Mouse (Mus musculus): ENCODE results near the gene Krt80.
"Not testable (repeated sequence)": the region's sequence is repeated elsewhere in the genome, so short reads cannot be mapped to it uniquely, and the experiment has no call there.

Krt80 gene

DNA sequence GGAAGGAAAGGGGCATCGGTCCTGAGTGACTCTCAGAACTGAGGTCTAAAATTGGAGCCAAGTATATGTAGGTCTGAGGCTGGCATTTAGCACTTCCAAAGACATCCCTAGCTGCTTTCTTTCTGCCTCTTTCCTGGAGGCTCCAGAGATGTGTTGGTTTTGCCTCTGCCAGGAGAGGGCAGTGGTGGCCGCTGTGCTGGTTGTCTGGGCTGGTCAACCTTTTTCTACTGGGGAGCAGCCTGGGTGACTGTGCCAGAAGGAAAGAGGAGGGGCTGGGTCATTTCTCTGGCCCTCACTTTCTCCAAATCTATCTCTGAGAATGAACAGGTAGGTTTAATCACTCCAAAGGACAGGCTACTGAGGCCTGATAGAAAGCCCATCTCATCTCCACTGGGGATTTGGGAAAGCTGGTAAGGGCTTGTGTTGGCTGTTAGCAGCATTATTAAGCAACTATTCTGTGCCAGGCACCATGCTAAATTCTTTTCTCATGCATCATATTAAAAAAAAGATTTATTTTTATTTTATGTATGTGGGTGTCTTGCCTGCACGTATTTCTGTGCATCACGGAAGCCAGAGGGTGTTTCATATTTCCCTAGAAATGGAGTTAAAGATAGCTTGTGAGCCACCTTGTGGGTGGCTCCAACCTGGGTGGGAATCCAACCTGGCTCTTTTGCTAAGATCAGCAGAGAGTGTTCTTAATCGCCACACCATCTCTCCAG is 28.0 kb downstream of the Krt80 start:
- no peak for DNase-seq (ENCODE audit: low spot score)

DNA sequence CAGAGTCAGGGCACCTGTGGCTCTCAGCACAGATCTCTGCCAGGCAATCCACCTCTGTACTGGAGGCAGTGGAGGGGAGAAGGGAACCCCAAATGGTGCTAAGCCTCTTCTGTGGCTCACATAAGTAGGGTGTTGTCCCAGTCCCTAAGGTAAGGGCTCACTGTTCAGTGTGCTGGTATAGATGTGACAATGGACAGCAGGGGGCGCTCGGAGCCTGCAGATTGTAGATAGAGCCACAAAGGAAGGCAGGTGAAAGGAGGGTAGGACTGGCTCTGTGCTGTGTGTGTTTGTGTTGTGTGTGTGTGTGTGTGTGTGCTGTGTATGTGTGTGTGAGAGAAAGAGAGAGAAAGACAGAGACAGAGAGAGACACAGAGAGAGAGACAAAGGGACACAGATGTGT is 30.4 kb downstream of the Krt80 start:
- peak; percentile 94 for DNase-seq (ENCODE audit: low spot score)

DNA sequence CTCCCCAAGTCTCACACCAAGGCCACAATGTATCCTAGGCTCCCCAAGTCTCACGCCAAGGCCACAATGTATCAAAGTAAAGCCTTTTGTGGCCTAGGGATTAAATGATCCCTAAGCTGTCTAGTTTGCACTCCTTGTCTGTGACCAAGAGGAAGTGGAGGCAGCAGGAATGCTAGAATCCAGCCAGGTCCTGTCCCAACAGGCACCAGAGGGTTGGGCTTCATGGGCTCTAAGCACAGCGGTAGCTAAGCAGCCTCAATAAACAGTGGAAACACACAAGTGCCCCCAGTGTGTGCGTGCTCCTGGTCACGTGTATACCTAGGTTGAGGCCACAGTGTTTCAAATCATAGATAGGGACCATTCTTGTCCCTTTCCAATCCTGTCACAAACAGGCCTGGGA is 31.6 kb downstream of the Krt80 start:
- DNase-seq (ENCODE audit: low spot score) = no peak

DNA sequence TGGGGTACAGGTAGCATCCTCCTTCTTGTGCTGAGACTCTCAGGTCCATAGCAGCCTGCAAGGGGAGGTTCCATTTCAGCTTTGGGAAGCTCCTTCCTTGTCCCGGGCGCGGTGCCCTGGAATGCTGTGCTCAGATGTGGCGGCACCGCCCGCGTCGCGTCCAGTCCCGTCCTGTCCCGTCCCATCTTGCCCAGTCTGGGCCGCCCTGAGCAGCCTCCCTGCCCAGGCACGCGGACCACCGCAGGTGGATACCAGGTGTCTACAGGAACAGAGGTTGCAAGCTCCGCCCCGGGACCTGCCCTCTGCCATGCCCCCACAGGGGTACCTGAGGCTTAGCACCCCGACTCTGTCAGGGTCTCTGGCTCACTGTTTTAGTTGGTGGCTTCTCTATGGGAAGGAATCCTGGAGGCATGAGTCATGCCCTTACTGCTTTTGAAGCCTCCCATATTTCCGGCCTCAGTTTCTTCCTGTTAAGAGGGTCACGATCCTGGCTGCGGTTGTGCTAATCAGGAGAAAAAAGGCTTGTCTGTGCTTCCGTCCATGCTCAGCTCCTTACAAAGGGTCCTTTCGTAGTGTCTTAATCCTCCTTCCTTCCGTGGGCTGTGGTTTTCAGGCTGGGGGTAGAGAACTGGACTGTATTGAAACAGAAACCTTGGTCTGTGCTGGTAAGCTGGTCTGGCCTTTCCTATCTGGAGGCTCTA is 33.3 kb downstream of the Krt80 start:
- DNase-seq (ENCODE audit: low spot score) = no peak

DNA sequence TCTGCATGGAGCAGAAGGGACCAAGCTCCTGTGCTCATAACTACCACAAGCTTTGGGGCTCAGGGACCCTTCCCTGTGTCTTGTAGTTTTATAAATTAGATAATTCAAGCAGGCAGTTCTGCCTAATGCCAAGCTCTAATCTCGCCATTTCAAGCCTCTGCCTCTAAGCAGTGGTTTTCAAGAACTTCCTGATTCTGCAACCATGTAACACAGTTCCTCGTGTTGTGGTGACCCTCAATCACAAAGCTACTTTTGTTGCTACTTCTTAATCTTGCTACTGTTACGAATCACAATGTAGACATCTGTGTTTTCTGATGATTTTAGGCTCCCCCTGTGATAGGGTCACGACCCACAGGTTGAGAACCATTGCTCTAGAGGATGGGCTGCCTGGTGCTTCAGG is 36.3 kb downstream of the Krt80 start:
- DNase-seq (ENCODE audit: low spot score) = no peak

DNA sequence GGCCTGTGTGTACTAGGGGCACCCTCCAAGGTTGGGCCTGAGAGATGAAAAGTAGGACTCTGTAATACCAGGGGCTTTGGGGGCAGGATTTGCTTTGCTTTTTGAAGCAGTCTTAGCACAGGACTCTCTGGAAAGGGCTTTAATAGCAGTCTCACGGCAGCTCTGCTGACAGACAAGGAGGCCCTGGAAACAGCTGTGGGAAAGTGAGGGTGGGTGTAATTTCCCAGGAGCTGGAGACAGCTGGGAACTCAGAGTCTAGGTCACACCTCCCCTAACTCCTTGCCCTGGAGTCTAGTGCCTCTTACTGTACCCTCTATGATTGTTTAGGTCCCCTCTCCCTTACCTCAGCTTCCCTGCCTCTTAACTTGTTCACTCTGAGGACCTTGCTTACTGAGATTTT is 36.8 kb downstream of the Krt80 start:
- DNase-seq (ENCODE audit: low spot score) = no peak

DNA sequence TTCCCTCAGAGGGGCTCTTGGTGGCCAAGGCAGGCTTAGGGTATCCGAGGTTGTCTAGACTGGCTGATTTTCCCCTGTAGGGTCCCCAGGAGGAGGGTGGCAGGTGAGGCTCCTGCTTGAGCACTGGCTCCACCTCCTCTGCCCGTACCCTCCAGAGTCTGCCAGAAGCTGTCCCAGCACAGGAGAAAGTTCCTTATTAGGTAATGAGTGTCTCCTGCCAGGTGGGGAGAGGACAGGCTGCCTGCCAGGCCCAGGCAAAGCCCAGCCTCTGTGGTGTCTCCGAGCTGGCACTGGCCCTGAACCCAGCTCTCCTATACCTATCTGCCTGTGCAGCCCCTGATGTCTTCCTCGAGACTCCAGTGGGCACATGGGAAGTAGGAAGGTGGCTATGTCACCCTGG is 37.6 kb downstream of the Krt80 start:
- DNase-seq (ENCODE audit: low spot score) = no peak

DNA sequence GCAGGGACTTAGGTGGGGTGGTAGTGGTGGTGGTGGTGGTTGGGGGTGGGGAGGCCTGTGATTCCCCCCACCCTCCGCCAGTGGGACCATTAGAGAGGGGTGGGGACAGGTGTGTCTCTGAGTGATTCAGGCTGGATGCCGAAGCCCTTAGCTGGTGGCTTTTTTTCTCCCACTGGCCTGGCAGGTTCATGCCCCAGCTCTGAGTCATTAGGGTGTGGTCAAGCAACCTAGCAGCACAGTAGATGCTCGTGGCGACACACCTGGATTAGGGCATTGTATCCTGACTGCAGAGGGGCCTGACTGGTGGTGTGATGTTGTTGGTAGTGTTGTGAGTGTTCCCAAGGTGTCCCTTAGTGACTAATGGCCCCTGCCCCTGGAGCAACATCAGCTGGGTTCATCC is 38.9 kb downstream of the Krt80 start:
- DNase-seq (ENCODE audit: low spot score) = no peak

DNA sequence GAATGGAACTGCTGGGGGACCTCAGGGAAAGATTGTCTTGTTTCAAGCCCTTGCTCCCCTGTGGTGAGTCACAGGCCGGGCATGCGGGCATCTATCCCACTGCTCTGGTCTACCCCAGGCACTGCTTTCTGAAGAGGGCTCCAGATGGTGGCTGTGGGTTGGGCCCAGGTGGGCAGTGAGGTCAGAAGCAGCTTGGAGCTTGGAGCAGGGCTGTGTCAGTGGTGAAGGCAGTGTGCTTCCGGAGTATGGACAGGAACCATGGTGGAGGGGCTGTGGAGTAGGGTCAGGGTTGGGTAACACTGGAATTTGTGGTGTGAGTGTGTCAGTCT is 40.4 kb downstream of the Krt80 start:
- DNase-seq (ENCODE audit: low spot score) = no peak

DNA sequence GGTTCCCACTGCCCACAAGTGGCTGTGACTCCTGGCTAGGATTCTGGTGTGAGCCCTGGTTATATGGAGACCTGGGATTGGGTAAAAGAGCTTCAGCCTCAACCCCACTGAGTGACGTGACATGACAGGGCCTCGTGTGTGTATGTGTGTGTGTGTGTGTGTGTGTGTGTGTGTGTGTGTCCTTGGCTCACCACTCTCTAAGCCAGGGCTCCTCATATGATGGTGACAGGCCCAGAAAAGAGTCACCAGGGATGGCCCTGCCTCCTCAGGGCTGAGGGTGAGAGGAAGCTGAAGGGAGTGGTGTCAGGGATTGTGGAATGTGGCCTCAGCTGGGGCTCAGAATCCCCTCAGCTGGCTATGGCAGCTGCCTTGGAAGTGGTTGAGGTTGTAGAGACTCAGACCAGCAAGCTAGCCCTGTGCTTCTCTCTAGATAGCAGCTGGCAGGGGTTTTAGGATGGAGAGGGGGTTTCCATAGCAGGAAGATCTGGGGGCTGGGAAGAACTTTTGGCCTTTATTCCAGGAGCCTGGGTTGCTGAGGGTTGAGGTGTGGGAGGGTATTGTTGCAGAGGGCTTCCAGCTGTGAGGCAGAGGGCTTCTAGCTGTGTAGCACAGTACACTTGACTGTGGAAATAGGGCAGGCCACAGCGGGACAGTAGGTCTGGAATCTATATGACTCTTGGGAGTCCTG is 40.9 kb downstream of the Krt80 start:
- no peak for DNase-seq (ENCODE audit: low spot score)

DNA sequence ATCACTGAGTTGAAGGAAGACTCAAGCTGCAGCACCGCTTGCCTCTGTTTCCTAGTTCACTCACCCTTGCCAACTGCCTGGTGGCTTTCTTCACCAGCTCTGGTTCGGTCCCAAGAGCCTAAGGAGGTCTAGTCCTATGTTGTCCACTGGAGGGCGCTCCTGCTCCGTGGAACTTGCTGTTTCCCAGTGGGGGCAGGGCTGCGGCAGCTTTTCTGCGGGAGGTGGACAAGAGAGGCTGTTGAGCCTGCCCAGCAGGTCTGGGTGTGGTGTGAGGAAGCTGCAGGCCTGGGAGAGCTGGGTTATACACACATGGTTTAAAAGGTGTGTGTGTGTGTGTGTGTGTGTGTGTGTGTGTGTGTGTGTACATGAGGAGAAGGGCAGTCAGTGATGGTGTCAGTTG is 42.7 kb downstream of the Krt80 start:
- peak; percentile 85 for DNase-seq (ENCODE audit: low spot score)

DNA sequence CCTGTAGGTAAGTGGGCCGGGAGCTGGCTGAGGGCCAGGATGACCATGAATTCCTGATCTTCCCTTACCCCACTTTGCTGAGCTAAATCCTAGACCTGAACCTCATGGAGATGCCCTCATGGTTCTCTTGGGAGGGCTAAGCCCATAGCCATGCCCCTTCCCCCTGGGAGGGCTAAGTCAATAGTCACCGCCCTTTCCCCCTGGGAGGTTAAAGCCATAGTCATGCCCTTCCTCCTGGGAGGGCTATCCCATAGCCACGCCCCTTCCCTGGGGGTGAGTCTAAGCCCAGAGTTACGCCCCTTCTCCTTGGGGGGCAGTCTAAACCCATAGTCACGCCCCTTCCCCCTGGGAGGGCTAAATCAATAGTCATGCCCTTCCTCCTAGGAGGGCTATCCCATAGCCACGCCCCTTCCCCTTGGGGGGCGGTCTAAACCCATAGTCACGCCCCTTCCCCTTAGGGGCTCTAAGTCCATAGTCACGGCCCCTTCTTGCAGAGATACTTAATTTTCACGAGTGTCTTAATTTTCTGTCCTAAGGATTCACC is 43.9 kb downstream of the Krt80 start:
- no peak for DNase-seq (ENCODE audit: low spot score)

DNA sequence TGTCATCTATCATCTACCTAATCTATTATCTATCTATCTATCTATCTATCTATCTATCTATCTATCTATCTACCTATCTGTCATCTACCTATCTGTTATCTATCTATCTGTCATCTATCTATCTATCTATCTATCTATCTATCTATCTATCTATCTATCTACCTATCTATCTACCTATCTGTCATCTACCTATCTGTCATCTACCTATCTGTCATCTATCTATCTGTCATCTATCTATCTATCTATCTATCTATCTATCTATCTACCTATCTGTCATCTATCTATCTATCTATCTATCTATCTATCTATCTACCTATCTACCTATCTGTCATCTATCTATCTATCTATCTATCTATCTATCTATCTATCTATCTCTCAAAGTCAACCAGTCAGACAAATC is 45.6 kb downstream of the Krt80 start:
- DNase-seq (ENCODE audit: low spot score) = not testable (repeated sequence)

DNA sequence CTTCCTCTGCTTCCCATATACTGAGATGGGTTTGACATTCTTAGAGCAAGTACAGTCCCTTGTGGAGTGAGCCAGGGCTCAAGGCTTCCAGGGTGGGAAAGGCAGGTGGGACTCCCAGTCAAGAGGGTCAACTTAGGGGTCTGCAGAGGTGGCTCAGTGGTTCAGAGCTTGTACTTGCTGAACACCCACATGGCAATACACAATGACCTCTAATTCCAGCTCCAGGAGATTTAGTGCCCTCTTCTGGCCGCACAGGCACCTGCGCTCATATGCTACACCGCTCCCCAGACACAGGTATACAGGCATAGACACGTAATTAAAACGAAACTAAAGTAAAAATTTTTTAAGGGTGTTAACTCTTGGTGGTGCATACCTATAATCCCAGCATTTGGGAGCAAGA is 46.5 kb downstream of the Krt80 start:
- DNase-seq (ENCODE audit: low spot score) = no peak

DNA sequence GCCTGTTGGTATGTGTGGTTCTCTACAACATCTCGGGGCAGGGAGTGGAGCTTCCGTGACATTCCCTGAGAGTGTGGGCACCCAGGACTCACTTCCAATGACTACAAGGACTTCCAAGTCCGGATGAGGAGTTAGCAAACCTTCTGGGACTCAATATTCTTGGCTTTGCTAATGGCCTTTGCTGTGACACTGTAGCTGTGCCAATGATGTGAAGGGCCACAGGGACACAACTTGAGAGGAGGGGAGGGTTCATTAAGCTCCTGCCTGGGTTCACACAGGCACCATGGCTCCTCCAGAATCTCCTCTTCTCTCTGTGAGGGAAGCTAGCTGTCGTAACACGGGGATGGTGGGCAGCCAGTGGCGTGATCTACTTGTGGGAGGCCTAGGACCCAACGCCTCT is 47.3 kb downstream of the Krt80 start:
- no peak for DNase-seq (ENCODE audit: low spot score)

DNA sequence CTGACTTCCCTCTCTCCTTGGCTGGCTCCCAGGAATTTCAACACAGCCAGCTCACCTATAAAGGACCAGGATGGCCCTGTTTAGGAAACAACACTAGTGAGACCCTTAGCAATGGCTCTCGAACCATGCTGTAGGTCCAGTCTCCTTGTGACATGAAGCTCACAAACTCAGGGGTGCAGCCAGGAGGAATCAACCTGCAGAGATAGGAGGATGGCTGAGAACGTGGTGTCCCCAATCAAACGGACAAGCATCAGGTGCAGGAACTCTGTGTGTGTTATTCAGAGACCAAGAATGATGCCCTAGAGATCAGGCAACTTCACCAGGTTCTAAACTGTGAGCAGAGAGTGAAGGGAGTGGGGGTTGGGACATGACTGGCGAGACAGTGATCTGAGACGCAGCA is 47.9 kb downstream of the Krt80 start:
- no peak for DNase-seq (ENCODE audit: low spot score)

DNA sequence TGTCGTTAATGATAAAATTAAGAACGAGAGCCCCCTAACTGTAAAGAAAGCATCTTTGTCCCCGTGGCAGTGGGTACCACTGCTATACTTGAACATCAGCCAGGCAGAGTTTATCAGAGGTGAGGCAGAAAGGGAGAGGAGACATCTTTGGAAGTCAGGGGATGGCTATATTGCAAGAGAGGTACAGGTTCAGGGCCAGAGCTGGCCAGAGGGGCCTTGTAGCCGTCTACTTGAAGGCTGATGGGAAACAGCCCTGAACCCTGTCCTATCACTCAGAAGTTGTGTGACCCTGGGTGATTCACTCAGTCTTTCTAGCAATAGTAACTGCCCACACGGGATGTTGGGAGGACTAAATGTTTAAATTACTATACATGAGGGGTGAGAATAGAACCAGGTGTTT is 48.8 kb downstream of the Krt80 start:
- no peak for DNase-seq (ENCODE audit: low spot score)

DNA sequence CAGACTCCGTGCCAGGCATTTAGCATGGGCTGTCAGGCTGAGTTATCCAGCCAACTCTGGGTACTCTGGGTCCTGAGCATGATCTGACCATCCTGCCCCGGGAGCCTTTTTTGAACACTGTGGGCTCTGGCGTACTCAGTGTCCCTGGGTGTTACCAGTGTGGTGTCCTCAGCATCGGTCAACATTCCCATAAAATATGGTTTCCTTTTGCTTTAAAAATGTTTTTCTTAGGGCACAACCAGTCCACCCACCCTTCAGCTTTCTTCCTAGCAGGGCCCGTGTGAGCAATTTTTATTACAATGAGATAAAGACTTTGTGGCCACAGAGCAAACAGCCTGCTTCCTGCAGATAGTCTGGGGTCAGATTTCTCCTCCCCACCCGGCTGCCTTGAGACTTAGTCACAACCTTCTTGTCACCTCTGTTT is 49.3 kb downstream of the Krt80 start:
- DNase-seq (ENCODE audit: low spot score) = no peak

DNA sequence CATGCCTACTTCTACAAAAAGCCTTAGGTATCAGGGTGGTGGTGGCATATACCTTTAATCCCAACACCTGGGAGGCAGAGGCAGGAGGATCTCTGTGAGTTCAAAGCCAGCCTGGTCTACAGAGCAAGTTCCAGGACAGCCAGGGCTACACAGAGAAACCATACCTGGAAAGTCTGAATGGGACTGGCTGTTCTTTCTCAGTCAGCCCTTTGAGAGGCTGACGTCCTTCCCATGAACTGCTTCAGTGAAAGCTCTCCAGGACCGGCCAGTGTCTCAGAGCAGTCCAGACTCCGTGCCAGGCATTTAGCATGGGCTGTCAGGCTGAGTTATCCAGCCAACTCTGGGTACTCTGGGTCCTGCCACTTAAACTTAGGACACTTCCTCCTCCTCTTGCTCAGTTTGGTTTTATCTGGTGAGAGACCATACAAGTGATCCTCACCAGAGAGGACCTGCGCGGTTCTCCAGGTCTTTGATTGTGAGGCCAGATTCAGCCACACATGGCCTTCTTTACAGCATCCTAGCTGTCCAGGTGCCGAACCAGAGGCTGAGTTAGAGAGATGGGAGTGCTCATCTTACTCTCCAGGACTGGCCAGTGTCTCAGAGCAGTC is 49.8 kb downstream of the Krt80 start:
- no peak for DNase-seq (ENCODE audit: low spot score)

DNA sequence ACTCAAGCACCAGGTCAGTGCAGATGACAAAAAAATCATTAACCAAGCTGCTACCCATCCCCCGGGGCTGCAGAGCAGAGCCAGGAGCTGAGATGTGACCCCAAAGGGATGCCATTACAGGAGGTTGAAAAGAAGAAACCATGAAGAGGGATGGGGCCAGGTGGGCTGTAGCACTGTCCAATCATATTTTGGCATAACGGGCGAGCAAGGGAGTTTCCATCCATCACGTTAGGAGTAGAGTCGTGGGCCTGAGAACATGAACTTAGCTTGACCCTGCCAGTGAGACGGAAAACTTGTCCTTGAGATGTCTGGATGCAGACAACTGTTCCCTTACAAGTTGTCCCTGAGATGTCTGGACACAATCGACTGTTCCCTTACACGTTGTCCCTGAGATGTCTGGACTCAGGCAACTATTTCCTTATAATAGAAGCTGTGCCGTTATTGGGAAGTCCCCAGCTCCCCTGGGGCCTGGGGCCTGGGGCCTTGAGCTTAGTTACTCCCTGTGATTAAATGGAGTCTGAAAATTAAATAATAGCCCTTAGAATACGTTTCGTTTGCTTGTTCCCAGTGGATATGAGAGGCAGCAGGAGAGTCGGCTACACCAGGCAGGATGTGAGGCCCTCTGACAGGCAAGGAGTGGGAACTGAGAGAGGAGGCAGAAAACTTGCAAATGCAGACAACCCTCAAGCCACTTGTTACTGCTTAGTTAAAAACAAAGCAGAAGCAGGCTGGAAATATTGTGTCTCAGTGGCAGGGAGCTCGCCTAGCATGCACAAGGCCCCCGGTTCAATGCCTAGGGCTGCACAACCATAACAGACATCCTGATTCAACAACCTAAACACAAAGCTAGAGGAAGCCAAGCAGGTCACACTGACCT is 50.8 kb downstream of the Krt80 start:
- no peak for DNase-seq (ENCODE audit: low spot score)

DNA sequence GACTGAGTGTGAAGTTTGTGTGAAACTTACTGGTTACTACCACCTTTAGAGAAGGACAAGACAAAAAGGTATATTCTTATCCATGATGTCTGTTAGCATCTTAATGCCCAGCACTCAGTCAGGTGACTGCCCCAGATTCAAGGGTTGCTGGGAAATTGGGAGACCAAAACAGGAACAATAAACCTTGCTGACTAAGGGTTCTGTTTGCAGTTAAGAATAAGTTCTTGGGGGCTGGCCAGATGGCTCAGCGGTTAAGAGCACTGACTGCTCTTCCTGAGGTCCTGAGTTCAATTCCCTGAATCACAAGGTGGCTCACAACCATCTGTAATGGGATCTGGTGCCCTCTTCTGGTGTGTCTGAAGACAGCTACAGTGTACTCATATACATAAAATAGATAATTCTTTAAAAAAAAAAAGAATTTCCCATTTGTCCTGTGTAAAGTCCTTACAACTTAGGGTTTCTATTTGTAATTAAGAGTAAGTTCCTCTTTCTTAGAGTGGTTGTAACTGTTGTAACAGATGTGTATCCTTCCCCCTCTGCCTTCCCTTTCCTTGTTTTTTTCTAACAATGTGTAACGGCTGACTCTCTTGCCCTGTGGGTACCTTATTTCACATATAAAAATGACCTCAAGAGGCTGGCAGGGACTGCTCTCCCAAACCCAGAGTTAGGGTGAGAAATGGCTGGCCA is 52.0 kb downstream of the Krt80 start:
- DNase-seq (ENCODE audit: low spot score) = no peak

All from embryo, embryonic 10.5 days (tissue).